Comparison of ENCODE assay signal across 16 mouse cellular contexts in genomic region chr17:53845796-53846195, GRCm38 (mm10). TPM values are rescaled to one million over a fixed set of nuclear protein-coding genes. Genes with fewer than 3 reads are reported as not detected.
DNase-seq lines count a peak whose midpoint lies in the region; ATAC-seq and TF ChIP-seq lines count a peak whose summit lies in the region.
"Had no signal": no experiment of that assay in that cellular context is flagged by ENCODE, and none has a peak within 500 bp of the region (broad histone marks: within the 10 kb centered on the region; RNA-seq: fewer than 3 reads in every experiment).

No protein-coding gene starts in this region.

- no peak overlapping the region for H3K4me3 ChIP-seq in kidney, postnatal 0 days (replicated peaks; ENCODE audit: low read depth, low read length)
- no peak overlapping the region for H3K4me3 ChIP-seq in stomach, postnatal 0 days (ENCODE audit: low read depth, low read length)
- H3K4me3 ChIP-seq: embryonic facial prominence, embryonic 13.5 days had no signal

- ATAC-seq in kidney, postnatal 0 days (replicated peaks; ENCODE audit: low FRiP score, low read depth), result no peak
- ATAC-seq in stomach, postnatal 0 days (ENCODE audit: low FRiP score, low TSS enrichment), result peak; percentile 98
- ATAC-seq: forebrain, postnatal 0 days had no signal

- no peak for TF ChIP-seq EP300 in stomach, postnatal 0 days (optimal IDR thresholded peaks at IDR 0.05)

- H3K27ac ChIP-seq in kidney, postnatal 0 days, result peak overlapping the region; percentile 77
- peak overlapping the region; percentile 56; the same call in 1 of the 2 replicates for H3K27ac ChIP-seq in stomach, postnatal 0 days (replicated peaks)
- H3K27ac ChIP-seq: embryonic facial prominence, embryonic 13.5 days; macrophage had no signal

- no peaks in the 10 kb centered on the region for H3K4me1 ChIP-seq in kidney, postnatal 0 days (replicated peaks; ENCODE audit: insufficient read depth, low read length)
- no peaks in the 10 kb centered on the region for H3K4me1 ChIP-seq in stomach, postnatal 0 days (replicated peaks; ENCODE audit: control insufficient read depth, insufficient read depth)
- H3K4me1 ChIP-seq: embryonic facial prominence, embryonic 13.5 days had no signal

- TF ChIP-seq CTCF in kidney, postnatal 0 days (IDR thresholded peaks at IDR 0.05; ENCODE audit: low read depth), result no peak
- no peak for TF ChIP-seq CTCF in stomach, postnatal 0 days (IDR thresholded peaks at IDR 0.05; ENCODE audit: low read depth)

- no peaks in the 10 kb centered on the region for H3K9me3 ChIP-seq in kidney, postnatal 0 days (replicated peaks; ENCODE audit: low read length)
- no peaks in the 10 kb centered on the region for H3K9me3 ChIP-seq in stomach, postnatal 0 days (ENCODE audit: control insufficient read depth, low read length)

- no peak overlapping the region for H3K9ac ChIP-seq in kidney, postnatal 0 days (ENCODE audit: low read depth, low read length)
- no peak overlapping the region for H3K9ac ChIP-seq in stomach, postnatal 0 days (ENCODE audit: low read length)
- H3K9ac ChIP-seq: embryonic facial prominence, embryonic 13.5 days; forebrain, postnatal 0 days had no signal

- DNase-seq in testis, postnatal 10 days (ENCODE audit: low spot score), result peak; percentile 42
- DNase-seq in testis, postnatal 14 days (ENCODE audit: low spot score), result no peak
- DNase-seq in adrenal gland, postnatal 14 days, result peak; percentile 57
- peak; percentile 11 for DNase-seq in kidney, postnatal 0 days (ENCODE audit: low spot score)
- peak; percentile 69 for DNase-seq in stomach, postnatal 0 days (ENCODE audit: low spot score)
- DNase-seq in cerebellum, postnatal 36 days, result no peak
- DNase-seq in gastrocnemius, adult 18-20 months (ENCODE audit: low spot score), result no peak
- DNase-seq: cerebellum, adult 18-20 months; forebrain, postnatal 0 days; heart, adult 11 months; thymus, postnatal 25 days had no signal

- WGBS in kidney, postnatal 0 days, result 67% methylated on average over 7 of the region's 7 CpGs
- WGBS in stomach, postnatal 0 days, result 46% methylated on average over 7 of the region's 7 CpGs

- no peaks in the 10 kb centered on the region for H3K27me3 ChIP-seq in kidney, postnatal 0 days (ENCODE audit: insufficient read depth, low read length)
- H3K27me3 ChIP-seq in stomach, postnatal 0 days (ENCODE audit: control insufficient read depth, insufficient read depth, low read length), result no peaks in the 10 kb centered on the region
- H3K27me3 ChIP-seq: embryonic facial prominence, embryonic 13.5 days had no signal

- H3K4me2 ChIP-seq in kidney, postnatal 0 days (ENCODE audit: low read length), result no peak overlapping the region
- H3K4me2 ChIP-seq in stomach, postnatal 0 days (replicated peaks; ENCODE audit: low read depth), result no peak overlapping the region
- H3K4me2 ChIP-seq: embryonic facial prominence, embryonic 13.5 days had no signal

- H3K36me3 ChIP-seq in kidney, postnatal 0 days (ENCODE audit: insufficient read depth, low read length), result no peaks in the 10 kb centered on the region
- H3K36me3 ChIP-seq in stomach, postnatal 0 days (ENCODE audit: control insufficient read depth, insufficient read depth, low read length), result no peaks in the 10 kb centered on the region
- H3K36me3 ChIP-seq: embryonic facial prominence, embryonic 13.5 days had no signal

RNA-seq across cellular contexts. Expression of gene Sult1c2, which starts 0.3 kb away (rescaled TPM):
- total RNA-seq in adrenal gland, postnatal 14 days (2021), result 0.98 and 2.3 TPM in 2 replicates
- 20.7 and 23.1 TPM in 2 replicates for polyA plus RNA-seq in kidney, postnatal 0 days (2015; fragmentation: Nextera tagmentation; extraction: Ambion mirVana)
- 109 and 124 TPM in 2 replicates for polyA plus RNA-seq in stomach, postnatal 0 days (2015; fragmentation: Nextera tagmentation; extraction: Ambion mirVana)
- total RNA-seq in gastrocnemius, adult 18-20 months (2021), result not detected
- total RNA-seq: ES-E14; forebrain, postnatal 0 days; layer of hippocampus, adult 18-20 months had no signal
- polyA plus RNA-seq: embryonic facial prominence, embryonic 13.5 days; forebrain, postnatal 0 days; limb, embryonic 11.5 days; macrophage had no signal

Comparison
In these comparisons a context has a peak if more than half of its experiments do, and no peak if none do; other contexts are left out.
1. DNase-seq: peak in testis, postnatal 10 days (single experiment), adrenal gland, postnatal 14 days (single experiment), kidney, postnatal 0 days (single experiment) and stomach, postnatal 0 days (single experiment); none in testis, postnatal 14 days (single experiment), cerebellum, postnatal 36 days (0 of 2) and gastrocnemius, adult 18-20 months (single experiment).